Mouse (Mus musculus) kidney, postnatal 0 days (tissue): ENCODE measurements at regions not wholly inside any gene's neighbourhood (a gene's known extent, or its start where the extent isn't known, plus 50 kb on each side); places are given as distances from the start of the nearest gene placed in this dataset.

Source experiments
- ATAC-seq: fragments of 200-750 bp; cut with Nextera tagmentation; replicated peaks from 2 replicates; pipeline ENCODE4 v1.8.0; 2017; ENCODE audit warnings: low read depth, moderate number of reproducible peaks, moderate TSS enrichment, moderate library complexity; ENCODE audit not compliant: low FRiP score
- DNase-seq: peaks from one replicate; pipeline ENCODE4 v3.0.0-alpha.2; 2016; ENCODE audit warnings: low spot score
- H3K27ac ChIP-seq: fragments of 300-500 bp; sonication (generic); 2 replicates; pipeline ENCODE4 v1.5.1; 2014; ENCODE audit warnings: mild to moderate bottlenecking
- H3K27me3 ChIP-seq: fragments of 300-500 bp; sonication (generic); 2 replicates; pipeline ENCODE4 v1.6.1; 2014; ENCODE audit warnings: low read length, mixed read lengths; ENCODE audit not compliant: insufficient read depth
- H3K36me3 ChIP-seq: fragments of 300-500 bp; sonication (generic); 2 replicates; pipeline ENCODE4 v1.6.1; 2014; ENCODE audit warnings: low read length, mixed read lengths; ENCODE audit not compliant: insufficient read depth
- H3K4me1 ChIP-seq: fragments of 300-500 bp; sonication (generic); replicated peaks from 2 replicates; pipeline ENCODE4 v1.6.1; 2014; ENCODE audit warnings: antibody characterized with exemption, low read length, mixed read lengths; ENCODE audit not compliant: insufficient read depth
- H3K4me2 ChIP-seq: fragments of 300-500 bp; sonication (generic); 2 replicates; pipeline ENCODE4 v1.6.1; 2014; ENCODE audit warnings: mild to moderate bottlenecking, low read length, moderate library complexity, mixed read lengths
- H3K4me3 ChIP-seq: fragments of 300-500 bp; sonication (generic); replicated peaks from 2 replicates; pipeline ENCODE4 v1.5.1; 2014; ENCODE audit warnings: low read depth, low read length
- H3K9ac ChIP-seq: fragments of 300-500 bp; sonication (generic); 2 replicates; pipeline ENCODE4 v1.6.1; 2014; ENCODE audit warnings: low read depth, low read length
- H3K9me3 ChIP-seq: fragments of 300-500 bp; sonication (generic); replicated peaks from 2 replicates; pipeline ENCODE4 v1.6.1; 2016; ENCODE audit warnings: low read length, inconsistent platforms, mixed read lengths
- CTCF ChIP-seq: IDR thresholded peaks from 2 replicates; pipeline ENCODE4 v1.5.1; 2016; ENCODE audit warnings: antibody characterized with exemption, low read depth, mild to moderate bottlenecking, moderate library complexity
- WGBS: fragments of 180-500 bp; shearing (Covaris S2); extraction: QIAGEN DNeasy Blood & Tissue Kit; methylation state at CpG from one replicate; pipeline ENCODE4 v1.1.7; 2014; 5-methylcytosine and 5-hydroxymethylcytosine counted together

DNA sequence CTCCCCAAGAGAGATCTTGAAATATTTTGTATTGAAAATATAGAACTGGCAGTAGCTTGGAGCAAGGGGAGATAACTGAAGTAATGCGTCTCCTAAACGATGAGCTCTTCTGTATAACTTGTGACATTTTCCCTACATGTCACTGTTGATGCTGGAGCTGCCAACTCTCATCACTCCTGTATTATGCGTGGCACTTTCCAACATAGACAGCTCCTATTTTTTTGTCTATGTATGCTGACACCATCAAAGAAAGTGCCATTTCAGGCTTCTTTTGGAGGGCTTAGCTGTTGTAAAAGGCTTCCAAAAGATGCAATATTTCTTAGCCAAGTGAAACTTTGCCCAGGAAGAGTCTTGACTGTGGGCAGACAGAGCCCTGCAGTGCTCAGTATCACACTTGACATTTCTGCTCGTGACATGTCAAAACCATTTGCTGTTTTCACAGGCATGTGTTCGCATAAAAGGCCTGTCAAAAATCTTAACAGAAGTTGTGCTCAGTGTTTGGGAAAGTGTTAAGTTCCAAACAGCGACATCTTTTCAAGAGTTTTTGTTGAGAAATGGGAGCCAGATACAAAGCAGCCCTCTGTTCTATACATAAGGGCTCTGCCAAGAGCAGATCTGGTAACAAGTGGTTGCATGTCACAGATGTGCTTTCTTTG lies 53.6 kb upstream of the Otol1 start:
- Histone ChIP-seq H3K36me3 (no peaks in the 10 kb centered on the region), H3K4me3 (no peak overlapping the region), H3K4me1 (no peaks in the 10 kb centered on the region), H3K9me3 (no peaks in the 10 kb centered on the region), H3K27me3 (no peaks in the 10 kb centered on the region), H3K9ac (no peak overlapping the region), H3K27ac (no peak overlapping the region), H3K4me2 (no peak overlapping the region)
- no peak for DNase-seq
- WGBS: 84% methylated on average over 6 of the region's 6 CpGs
- no peak for ATAC-seq
- TF ChIP-seq CTCF: no peak

DNA sequence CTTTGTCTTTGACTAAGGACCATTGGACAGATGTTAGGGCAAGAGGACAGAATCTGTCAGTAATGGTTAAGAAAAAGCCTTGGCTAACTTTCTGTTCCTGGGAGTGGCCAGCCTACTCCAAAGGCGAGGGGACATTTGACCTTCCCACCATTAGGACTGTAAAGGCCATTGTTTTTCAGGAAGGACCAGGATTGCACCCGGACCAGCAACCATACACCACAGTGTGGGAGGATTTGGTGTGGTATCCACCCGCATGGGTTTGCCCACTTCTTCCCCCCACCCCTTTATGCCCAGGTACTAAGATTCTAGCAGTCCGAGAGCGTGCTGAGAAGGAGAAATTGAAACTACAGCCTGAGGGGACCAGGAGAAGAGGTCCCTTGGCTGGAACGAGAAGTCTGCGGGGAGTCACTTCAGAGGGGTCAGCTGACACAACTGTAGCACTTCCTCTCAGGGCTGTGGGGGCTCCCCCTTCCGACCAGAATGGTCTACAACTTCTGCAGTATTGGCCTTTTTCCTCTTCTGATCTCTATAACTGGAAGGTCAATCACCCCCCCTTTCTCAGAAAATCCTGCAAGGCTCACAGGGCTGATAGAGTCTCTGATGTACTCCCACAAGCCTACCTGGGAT lies 63.2 kb upstream of the Sptssb start:
- ATAC-seq: no peak; the same call in 1 of the 2 replicates
- no peak for TF ChIP-seq CTCF
- 46% methylated on average over 8 of the region's 8 CpGs for WGBS

DNA sequence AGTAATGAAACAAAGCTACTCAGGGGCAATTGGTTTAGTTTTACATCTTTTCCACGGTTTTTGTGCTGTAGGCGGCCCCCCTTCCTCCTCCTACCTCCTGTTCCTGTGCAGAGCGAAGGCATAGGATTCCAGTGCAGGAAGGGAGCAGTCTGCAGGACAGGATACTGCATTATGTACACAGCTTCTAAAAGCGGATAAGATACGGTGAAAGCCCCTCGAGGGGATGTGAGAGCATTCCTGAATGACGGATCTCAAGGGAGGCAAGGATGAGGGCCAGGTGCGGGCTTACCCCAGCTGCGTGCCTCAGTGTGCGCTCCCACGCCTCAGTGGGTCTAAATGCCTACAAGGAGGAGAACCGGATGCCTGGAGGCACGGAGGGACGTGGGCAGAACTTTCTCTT lies 53.1 kb upstream of the Sptssb start:
- no peak; the same call in 1 of the 2 replicates for ATAC-seq
- Histone ChIP-seq H3K9me3 (no peaks in the 10 kb centered on the region), H3K27me3 (no peaks in the 10 kb centered on the region), H3K4me1 (no peaks in the 10 kb centered on the region), H3K27ac (no peak overlapping the region), H3K36me3 (no peaks in the 10 kb centered on the region), H3K9ac (no peak overlapping the region), H3K4me3 (no peak overlapping the region), H3K4me2 (peak overlapping the region; percentile 44)
- 13% methylated on average over 14 of the region's 14 CpGs for WGBS
- no peak for TF ChIP-seq CTCF
- peak; percentile 49 for DNase-seq

More for the DNA sequence above, 63.2 kb upstream of the Sptssb start:
- no peaks in the 10 kb centered on the region for H3K27me3 ChIP-seq
- no peak overlapping the region for H3K27ac ChIP-seq
- no peaks in the 10 kb centered on the region for H3K4me1 ChIP-seq
- H3K9ac ChIP-seq: no peak overlapping the region
- H3K36me3 ChIP-seq: no peaks in the 10 kb centered on the region
- H3K4me2 ChIP-seq: no peak overlapping the region
- H3K9me3 ChIP-seq: no peaks in the 10 kb centered on the region
- H3K4me3 ChIP-seq: no peak overlapping the region
- DNase-seq: peak; percentile 23

DNA sequence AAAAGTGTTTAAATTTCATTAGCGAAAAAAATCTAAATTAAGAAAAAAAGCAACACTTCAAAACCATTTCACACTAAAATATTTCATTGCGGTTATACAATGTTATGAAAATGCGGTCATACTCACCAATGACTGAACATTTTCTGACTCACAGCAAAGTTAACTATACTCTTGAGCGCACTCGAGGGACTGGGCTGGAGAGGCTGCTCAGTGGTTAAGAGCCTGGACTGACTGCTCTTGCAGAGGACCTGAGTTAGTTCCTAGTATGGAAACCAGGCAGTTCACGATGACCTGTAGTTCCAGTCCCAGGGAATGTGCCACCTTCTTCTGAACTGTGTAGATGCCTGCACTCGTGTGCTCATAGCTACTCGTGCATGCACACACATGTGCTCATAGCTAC lies 50.3 kb upstream of the Sptssb start:
- ATAC-seq (no peak), DNase-seq (no peak)
- Histone ChIP-seq H3K9ac (no peak overlapping the region), H3K27me3 (no peaks in the 10 kb centered on the region), H3K9me3 (no peaks in the 10 kb centered on the region), H3K36me3 (no peaks in the 10 kb centered on the region), H3K27ac (no peak overlapping the region), H3K4me1 (no peaks in the 10 kb centered on the region), H3K4me2 (no peak overlapping the region), H3K4me3 (no peak overlapping the region)
- 79% methylated on average over 8 of the region's 8 CpGs for WGBS
- no peak for TF ChIP-seq CTCF
